17 mouse cellular contexts compared by ENCODE assay signal in genomic region chr2:72647642-72648041, GRCm38 (mm10).
"Had no signal": no experiment of that assay in that cellular context is flagged by ENCODE, and none has a peak within 500 bp of the region (broad histone marks: within the 10 kb centered on the region; RNA-seq: fewer than 3 reads in every experiment).

No protein-coding gene starts in this region.

- H3K4me3 ChIP-seq: limb, embryonic 15.5 days; liver, embryonic 12.5 days; lung, embryonic 15.5 days; megakaryocyte, embryonic 14.5 days; midbrain, embryonic 12.5 days; neural tube, embryonic 15.5 days had no signal

- DNase-seq: kidney, adult 8-10 months; kidney, postnatal 25 days; layer of hippocampus, adult 9-11 months; layer of hippocampus, postnatal 36 days; lung, postnatal 14 days; right cerebral cortex, adult 18-20 months; right cerebral cortex, postnatal 25 days; spleen, adult 18-20 months; thymus, adult 18-20 months; thymus, postnatal 14 days had no signal

- H3K27ac ChIP-seq: limb, embryonic 15.5 days; liver, embryonic 12.5 days; lung, embryonic 15.5 days; macrophage; midbrain, embryonic 12.5 days; neural tube, embryonic 15.5 days had no signal
